Mouse (Mus musculus) myocyte (in vitro differentiated cells): ENCODE measurements around the gene Cacna1s.
A peak's percentile ranks its signal among the peaks of the same experiment; 100 is the strongest.

Source experiments
- CEBPB ChIP-seq: IDR thresholded peaks from 2 replicates; pipeline ENCODE4 v1.6.1; 2011; ENCODE audit warnings: mild to moderate bottlenecking, moderate library complexity; ENCODE audit not compliant: poor library complexity, insufficient read depth, severe bottlenecking
- MYOG ChIP-seq, 3 experiments: IDR thresholded peaks; one replicate each; pipeline ENCODE4 v1.6.1; 2011; ENCODE audit warnings: control low read depth in 2 of 3, low read depth in 2 of 3, mild to moderate bottlenecking in 2 of 3; ENCODE audit not compliant: insufficient read length in 2 of 3, control insufficient read depth in 1 of 3, insufficient read depth in 1 of 3
- POLR2AphosphoS2 ChIP-seq: IDR thresholded peaks from one replicate; pipeline ENCODE4 v1.6.1; 2011; ENCODE audit warnings: low read depth, control low read depth; ENCODE audit not compliant: insufficient read length
- USF1 ChIP-seq: IDR thresholded peaks from one replicate; pipeline ENCODE4 v1.6.1; 2011; ENCODE audit warnings: low read depth, mild to moderate bottlenecking, control low read depth, moderate library complexity

DNA sequence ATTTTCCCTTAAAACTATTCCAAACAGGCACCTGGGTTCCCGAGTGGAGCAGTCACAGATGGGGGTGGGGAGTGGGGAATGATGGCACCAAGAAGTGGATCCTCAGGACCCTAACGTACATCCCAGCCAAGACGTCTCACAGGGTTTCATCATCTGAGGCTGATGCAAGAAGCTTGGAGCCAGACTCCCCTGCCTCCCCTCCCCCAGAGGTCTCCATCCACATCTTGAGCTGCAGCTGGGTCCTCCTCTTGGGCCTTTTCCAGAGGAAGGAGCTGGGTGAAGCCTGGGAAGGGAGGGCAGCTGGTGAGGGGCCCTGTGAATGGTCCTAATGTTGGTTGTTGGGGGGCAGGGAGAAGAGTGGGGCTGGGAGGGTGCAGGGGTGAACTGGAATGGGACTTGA lies 77.6 kb downstream of the Cacna1s start:
- TF ChIP-seq USF1 = no peak
- peak; percentile 72 for TF ChIP-seq POLR2AphosphoS2
- TF ChIP-seq MYOG (IDR thresholded peaks at IDR 0.05; ENCODE audit: control insufficient read depth in 1 of 3, insufficient read depth in 1 of 3, insufficient read length in 2 of 3, low read depth in 2 of 3) = peak in 1 of 3 experiments; percentile 42
- TF ChIP-seq CEBPB = peak; percentile 93
